Mouse (Mus musculus) neural tube, embryonic 14.5 days (tissue): ENCODE results near the gene Pramef25. TPM values are rescaled to one million over a fixed set of nuclear protein-coding genes. Genes with fewer than 3 reads are reported as not detected.

ENCODE experiments used
- polyA plus RNA-seq: library from polyadenylated mRNA; unstranded; fragments of >200 nt; fragmentation: Nextera tagmentation; extraction: Ambion mirVana; gene quantifications from 2 replicates; pipeline ENCODE4 v1.2.1, GENCODE M21; 2014

Pramef25 gene
- polyA plus RNA-seq, 1 experiment from 2014 or later, result not detected

Other genes with a start within 250 kb of the Pramef25 start
- not detected in 2 replicates for gene Gm13089, start 248.3 kb downstream of the Pramef25 start, polyA plus RNA-seq
- gene Gm13078, start 231.6 kb downstream of the Pramef25 start, polyA plus RNA-seq, result not detected in 2 replicates
- gene Gm13023, start 161.7 kb downstream of the Pramef25 start, polyA plus RNA-seq, result not detected in 2 replicates
- not detected in 2 replicates for gene Gm13084, start 134.9 kb downstream of the Pramef25 start, polyA plus RNA-seq
- gene Gm13103, start 104.5 kb downstream of the Pramef25 start, polyA plus RNA-seq, result not detected in 2 replicates
- not detected in 2 replicates for gene Pramef6, start 50.6 kb downstream of the Pramef25 start, polyA plus RNA-seq
- not detected in 2 replicates for gene Gm13101, start 15.9 kb upstream of the Pramef25 start, polyA plus RNA-seq
- not detected in 2 replicates for gene Pramef17, start 43.4 kb upstream of the Pramef25 start, polyA plus RNA-seq
- gene Pramel4, start 108.1 kb upstream of the Pramef25 start, polyA plus RNA-seq, result not detected in 2 replicates
- not detected in 2 replicates for gene Gm13102, start 155.5 kb upstream of the Pramef25 start, polyA plus RNA-seq
- gene Oog3, start 211.6 kb upstream of the Pramef25 start, polyA plus RNA-seq, result not detected in 2 replicates
- gene Oog2, start 239.7 kb upstream of the Pramef25 start, polyA plus RNA-seq, result not detected in 2 replicates